Mouse (Mus musculus) heart, embryonic 13.5 days (tissue): Measurements from ENCODE around the gene Homer1. TPM values are rescaled to one million over a fixed set of nuclear protein-coding genes. Genes with fewer than 3 reads are reported as not detected.
A peak's percentile ranks its signal among the peaks of the same experiment; 100 is the strongest.

Experiments
- ATAC-seq: fragments of 200-750 bp; cut with Nextera tagmentation; 2 replicates; pipeline ENCODE4 v1.8.0; 2017; ENCODE audit warnings: moderate TSS enrichment; ENCODE audit not compliant: insufficient number of reproducible peaks, low FRiP score, low TSS enrichment; ENCODE audit errors: extremely low read depth
- H3K27ac ChIP-seq: fragments of 300-500 bp; sonication (generic); replicated peaks from 2 replicates; pipeline ENCODE4 v1.5.1; 2015; ENCODE audit warnings: moderate library complexity, mild to moderate bottlenecking, inconsistent platforms
- H3K27me3 ChIP-seq: fragments of 300-500 bp; sonication (generic); replicated peaks from 2 replicates; pipeline ENCODE4 v1.6.1; 2015; ENCODE audit warnings: mild to moderate bottlenecking, inconsistent platforms
- H3K36me3 ChIP-seq: fragments of 300-500 bp; sonication (generic); 2 replicates; pipeline ENCODE4 v1.6.1; 2015; ENCODE audit warnings: mild to moderate bottlenecking, inconsistent platforms
- H3K4me1 ChIP-seq: fragments of 300-500 bp; sonication (generic); 2 replicates; pipeline ENCODE4 v1.6.1; 2015; ENCODE audit warnings: inconsistent platforms
- H3K4me2 ChIP-seq: fragments of 300-500 bp; sonication (generic); 2 replicates; pipeline ENCODE4 v1.6.1; 2015; ENCODE audit warnings: inconsistent platforms, mild to moderate bottlenecking, moderate library complexity
- H3K4me3 ChIP-seq: fragments of 300-500 bp; sonication (generic); 2 replicates; pipeline ENCODE4 v1.5.1; 2015; ENCODE audit warnings: moderate library complexity, mild to moderate bottlenecking, inconsistent platforms
- H3K9ac ChIP-seq: fragments of 300-500 bp; sonication (generic); 2 replicates; pipeline ENCODE4 v1.6.1; 2015; ENCODE audit warnings: inconsistent platforms, mild to moderate bottlenecking, moderate library complexity
- H3K9me3 ChIP-seq: fragments of 300-500 bp; sonication (generic); 2 replicates; pipeline ENCODE4 v1.6.1; 2016; ENCODE audit warnings: inconsistent platforms
- WGBS: fragments of 180-500 bp; shearing (Covaris S2); methylation state at CpG from one replicate; pipeline ENCODE4 v1.1.7; 2015; ENCODE audit warnings: mixed read lengths; 5-methylcytosine and 5-hydroxymethylcytosine counted together
- polyA plus RNA-seq: library from polyadenylated mRNA; unstranded; fragments of >200 nt; fragmentation: Nextera tagmentation; extraction: Ambion mirVana; gene quantifications from 2 replicates; pipeline ENCODE4 v1.2.1, GENCODE M21; 2015

The Homer1 gene
- polyA plus RNA-seq, 1 experiment from 2014 or later: 11.1 TPM

DNA sequence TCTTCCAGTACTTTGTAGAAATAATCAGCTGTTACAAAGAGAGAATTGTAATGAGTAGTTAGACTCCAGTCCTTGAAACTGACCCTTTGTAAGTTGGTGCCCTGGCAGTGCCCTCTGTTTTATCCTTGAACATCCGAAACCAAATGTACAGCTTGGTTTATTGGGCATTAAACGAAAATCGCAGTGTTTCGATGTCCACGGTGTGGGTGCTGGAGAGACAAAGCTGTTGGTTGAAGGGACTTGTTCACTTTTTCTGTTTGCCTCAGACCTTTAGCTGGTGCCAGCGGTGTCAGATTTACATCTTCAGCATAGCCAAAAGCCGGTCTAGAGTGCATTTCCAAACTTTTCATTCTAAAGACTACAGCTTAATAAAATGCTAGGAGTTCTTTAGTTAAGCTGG is 6.2 kb downstream of the Homer1 start:
- H3K4me1 ChIP-seq: peaks cover 40% of the 10 kb centered on the region
- no peaks in the 10 kb centered on the region for H3K27me3 ChIP-seq
- no peaks in the 10 kb centered on the region for H3K9me3 ChIP-seq
- H3K36me3 ChIP-seq: no peaks in the 10 kb centered on the region
- ATAC-seq: no peak
- H3K4me2 ChIP-seq: peak overlapping the region; percentile 76
- peak overlapping the region; percentile 63 for H3K27ac ChIP-seq
- H3K4me3 ChIP-seq: peak overlapping the region; percentile 88
- WGBS: 9% methylated on average over 7 of the region's 7 CpGs
- peak overlapping the region; percentile 98 for H3K9ac ChIP-seq

- WGBS: 41% methylated on average over 3 of the region's 3 CpGs
- no peaks in the 10 kb centered on the region for H3K9me3 ChIP-seq
- no peaks in the 10 kb centered on the region for H3K36me3 ChIP-seq
- peak overlapping the region; percentile 88 for H3K4me3 ChIP-seq
- peaks cover 45% of the 10 kb centered on the region for H3K4me1 ChIP-seq
- peak overlapping the region; percentile 98 for H3K9ac ChIP-seq
- H3K27ac ChIP-seq: no peak overlapping the region
- H3K27me3 ChIP-seq: no peaks in the 10 kb centered on the region
- no peak for ATAC-seq
- H3K4me2 ChIP-seq: peak overlapping the region; percentile 76
Observed at GRCm38 (mm10) chr13:93306545-93306944, 7.1 kb downstream of the Homer1 start.

DNA sequence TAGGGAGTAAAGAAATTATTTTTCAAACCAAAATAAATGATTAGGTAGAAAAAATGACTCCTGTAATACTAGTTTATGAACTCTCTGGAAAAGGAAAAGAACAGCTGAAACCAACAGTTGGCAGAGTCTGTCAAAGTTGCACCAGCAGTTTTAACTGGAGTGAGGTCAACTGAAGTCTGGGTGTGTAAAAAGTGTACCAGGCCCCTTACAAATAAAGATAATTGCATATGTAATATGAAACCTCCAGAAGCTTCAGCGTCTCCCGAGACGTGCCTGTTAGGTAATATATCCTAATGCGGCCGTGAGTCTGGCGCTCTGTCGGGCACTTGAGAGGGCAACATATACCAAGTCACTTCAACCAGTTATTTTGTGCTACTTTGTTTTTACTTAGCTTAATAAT is 8.3 kb downstream of the Homer1 start:
- Histone ChIP-seq H3K4me3 (peak overlapping the region; percentile 88), H3K9ac (peak overlapping the region; percentile 69)
- no peak for ATAC-seq

GRCm38 (mm10) chr13:93309295-93309694 is 9.9 kb downstream of the Homer1 start:
- peak overlapping the region; percentile 42 for H3K4me2 ChIP-seq
- no peaks in the 10 kb centered on the region for H3K9me3 ChIP-seq
- no peak overlapping the region for H3K9ac ChIP-seq
- no peaks in the 10 kb centered on the region for H3K36me3 ChIP-seq
- ATAC-seq: no peak
- peaks cover 58% of the 10 kb centered on the region for H3K4me1 ChIP-seq
- H3K27ac ChIP-seq: peak overlapping the region; percentile 61
- no peak overlapping the region for H3K4me3 ChIP-seq
- H3K27me3 ChIP-seq: no peaks in the 10 kb centered on the region
- 9% methylated on average over 1 of the region's 1 CpGs for whole genome bisulfite sequencing

More for the DNA sequence above, 8.3 kb downstream of the Homer1 start:
- Histone ChIP-seq H3K27me3 (no peaks in the 10 kb centered on the region), H3K4me2 (peak overlapping the region; percentile 76), H3K27ac (peak overlapping the region; percentile 83), H3K9me3 (no peaks in the 10 kb centered on the region), H3K36me3 (no peaks in the 10 kb centered on the region), H3K4me1 (peaks cover 49% of the 10 kb centered on the region)
- WGBS: 21% methylated on average over 7 of the region's 7 CpGs

GRCm38 (mm10) chr13:93312518-93312917 is 13.1 kb downstream of the Homer1 start:
- Histone ChIP-seq H3K27ac (no peak overlapping the region), H3K4me1 (peaks cover 62% of the 10 kb centered on the region), H3K27me3 (no peaks in the 10 kb centered on the region), H3K9me3 (no peaks in the 10 kb centered on the region), H3K9ac (no peak overlapping the region), H3K36me3 (no peaks in the 10 kb centered on the region), H3K4me3 (no peak overlapping the region), H3K4me2 (no peak overlapping the region)
- no peak for ATAC-seq

DNA sequence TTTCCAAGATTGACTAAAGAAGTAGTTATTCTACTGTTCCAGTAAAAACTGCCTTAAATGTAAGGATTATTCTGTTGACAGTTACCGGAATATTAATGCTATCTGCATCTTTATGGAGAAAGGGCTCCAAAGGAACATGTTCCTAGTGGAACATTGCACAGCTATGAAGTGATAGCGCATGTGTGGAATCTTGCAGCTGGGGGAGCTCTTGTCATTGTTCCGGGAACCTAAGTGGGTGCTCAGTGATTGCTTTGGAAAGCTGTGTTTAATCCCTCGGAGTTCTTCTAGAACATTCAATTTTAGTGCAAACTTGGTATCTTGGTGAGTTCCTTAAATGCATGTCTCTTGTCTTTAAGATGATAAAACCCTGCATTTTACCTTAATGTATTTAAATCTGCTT is 14.9 kb downstream of the Homer1 start:
- ATAC-seq: no peak
- no peaks in the 10 kb centered on the region for H3K36me3 ChIP-seq
- H3K9me3 ChIP-seq: no peaks in the 10 kb centered on the region
- no peaks in the 10 kb centered on the region for H3K27me3 ChIP-seq
- H3K4me3 ChIP-seq: no peak overlapping the region
- peaks cover 51% of the 10 kb centered on the region for H3K4me1 ChIP-seq
- H3K4me2 ChIP-seq: no peak overlapping the region
- WGBS: 42% methylated on average over 4 of the region's 4 CpGs
- peak overlapping the region; percentile 42; the same call in 1 of the 2 replicates for H3K27ac ChIP-seq
- no peak overlapping the region for H3K9ac ChIP-seq

DNA sequence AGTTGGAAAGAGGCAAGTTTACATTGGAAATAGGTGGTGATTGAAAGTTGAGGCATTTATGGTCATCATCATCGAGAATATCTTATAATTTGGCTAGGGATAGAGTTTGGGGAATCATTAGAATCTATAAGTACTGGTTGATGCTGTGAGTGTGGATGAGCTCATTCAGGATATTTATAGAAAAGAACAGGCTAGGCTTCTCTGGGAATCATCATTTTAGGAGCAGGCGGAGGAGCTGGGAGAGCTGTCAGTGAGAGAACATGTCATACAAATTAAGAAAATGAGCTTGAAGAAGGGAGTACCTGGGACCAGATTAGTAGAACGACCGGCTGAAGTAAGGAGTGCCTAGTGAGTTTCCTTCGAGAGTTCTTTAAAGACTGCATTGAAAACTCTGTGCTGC is 20.7 kb downstream of the Homer1 start:
- H3K4me2 ChIP-seq: peak overlapping the region; percentile 8; the same call in 1 of the 2 replicates
- peak overlapping the region; percentile 34; the same call in 1 of the 2 replicates for H3K9ac ChIP-seq
- H3K27ac ChIP-seq: peak overlapping the region; percentile 60
- no peak overlapping the region for H3K4me3 ChIP-seq
- WGBS: 42% methylated on average over 5 of the region's 5 CpGs
- H3K9me3 ChIP-seq: no peaks in the 10 kb centered on the region
- ATAC-seq: no peak
- peaks cover 28% of the 10 kb centered on the region for H3K4me1 ChIP-seq
- no peaks in the 10 kb centered on the region for H3K27me3 ChIP-seq
- no peaks in the 10 kb centered on the region for H3K36me3 ChIP-seq

DNA sequence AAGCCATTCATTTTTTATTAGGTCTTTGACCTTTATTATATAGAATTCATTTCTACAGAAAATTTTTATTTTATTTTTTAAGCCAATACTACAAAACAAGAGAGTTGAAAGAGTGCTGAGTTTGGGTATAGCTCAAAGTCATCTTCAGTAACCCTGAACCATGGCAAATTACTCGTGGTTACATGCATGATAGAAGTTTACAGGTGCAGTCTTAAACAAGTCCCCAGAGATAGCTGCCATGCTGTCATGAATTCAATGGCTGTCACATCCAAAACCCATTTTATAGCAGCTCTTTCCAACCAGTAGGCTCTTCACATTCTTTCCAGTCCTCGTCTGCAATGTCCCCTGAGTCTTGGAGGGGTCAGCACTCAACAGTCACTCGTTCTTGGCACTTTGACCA is 26.9 kb downstream of the Homer1 start:
- Histone ChIP-seq H3K27ac (no peak overlapping the region), H3K9ac (no peak overlapping the region), H3K4me2 (no peak overlapping the region), H3K4me1 (peaks cover 17% of the 10 kb centered on the region), H3K9me3 (no peaks in the 10 kb centered on the region), H3K4me3 (no peak overlapping the region), H3K27me3 (no peaks in the 10 kb centered on the region), H3K36me3 (no peaks in the 10 kb centered on the region)
- 63% methylated on average over 3 of the region's 3 CpGs for WGBS
- ATAC-seq: no peak

DNA sequence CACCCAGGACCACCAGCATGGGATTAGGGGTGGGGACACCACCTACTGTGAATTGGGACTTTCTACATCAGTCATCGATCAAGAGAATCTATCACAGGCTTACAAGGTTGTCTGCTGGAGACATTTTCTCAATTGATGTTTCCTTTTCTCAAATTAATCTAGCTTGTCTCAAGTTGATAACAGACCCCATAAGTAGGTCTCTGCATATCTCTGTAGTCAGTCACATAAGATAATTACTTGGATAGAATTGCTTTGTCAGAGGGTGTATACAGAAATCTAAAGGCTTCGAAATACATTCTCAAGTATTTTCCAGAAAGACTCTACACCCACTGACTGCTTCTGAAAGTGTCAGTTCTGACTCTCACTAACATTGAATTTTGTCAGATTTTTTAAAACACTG is 32.3 kb downstream of the Homer1 start:
- Histone ChIP-seq H3K27ac (no peak overlapping the region), H3K4me1 (peaks cover 7% of the 10 kb centered on the region), H3K9me3 (no peaks in the 10 kb centered on the region), H3K4me2 (no peak overlapping the region), H3K9ac (no peak overlapping the region), H3K36me3 (no peaks in the 10 kb centered on the region), H3K27me3 (no peaks in the 10 kb centered on the region), H3K4me3 (no peak overlapping the region)
- 82% methylated on average over 2 of the region's 2 CpGs for WGBS
- ATAC-seq: no peak

DNA sequence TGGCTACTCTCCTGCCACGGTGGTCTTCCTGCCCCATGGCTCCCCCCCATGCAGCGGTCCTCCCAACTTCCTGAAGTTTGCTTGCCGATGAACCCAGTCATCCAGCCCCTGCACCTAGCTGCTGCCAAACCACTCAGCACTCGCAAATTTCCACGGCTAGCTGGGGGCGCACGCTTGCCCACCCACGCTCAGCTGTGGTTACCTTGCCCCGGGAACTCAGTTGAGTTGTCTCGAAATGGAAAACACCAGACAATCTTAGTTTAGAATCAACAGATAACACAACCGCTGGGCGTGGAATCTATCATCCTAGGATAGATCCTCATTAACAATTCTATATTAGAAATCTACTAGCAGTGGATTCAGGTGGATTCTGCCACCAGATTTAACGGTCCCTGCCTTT is 33.1 kb downstream of the Homer1 start:
- 91% methylated on average over 13 of the region's 13 CpGs for WGBS
- no peak for ATAC-seq
- Histone ChIP-seq H3K27me3 (no peaks in the 10 kb centered on the region), H3K4me1 (peaks cover 3% of the 10 kb centered on the region; the same call in 1 of the 2 replicates), H3K4me3 (no peak overlapping the region), H3K4me2 (no peak overlapping the region), H3K9ac (no peak overlapping the region), H3K27ac (no peak overlapping the region), H3K9me3 (no peaks in the 10 kb centered on the region), H3K36me3 (no peaks in the 10 kb centered on the region)

- H3K27ac ChIP-seq: no peak overlapping the region
- no peaks in the 10 kb centered on the region for H3K27me3 ChIP-seq
- H3K4me1 ChIP-seq: peaks cover 24% of the 10 kb centered on the region
- H3K4me3 ChIP-seq: no peak overlapping the region
- no peaks in the 10 kb centered on the region for H3K36me3 ChIP-seq
- WGBS: 63% methylated on average over 2 of the region's 3 CpGs
- no peaks in the 10 kb centered on the region for H3K9me3 ChIP-seq
- ATAC-seq: no peak
- H3K4me2 ChIP-seq: no peak overlapping the region
- no peak overlapping the region for H3K9ac ChIP-seq
Observed at GRCm38 (mm10) chr13:93335337-93335736, 35.9 kb downstream of the Homer1 start.

- peaks cover 31% of the 10 kb centered on the region for H3K4me1 ChIP-seq
- no peak overlapping the region for H3K9ac ChIP-seq
- peak overlapping the region; percentile 77 for H3K27ac ChIP-seq
- WGBS: 12% methylated on average over 5 of the region's 5 CpGs
- H3K9me3 ChIP-seq: no peaks in the 10 kb centered on the region
- peaks cover 8% of the 10 kb centered on the region; the same call in 1 of the 2 replicates for H3K36me3 ChIP-seq
- H3K4me2 ChIP-seq: peak overlapping the region; percentile 27
- H3K4me3 ChIP-seq: no peak overlapping the region
- ATAC-seq: no peak
- H3K27me3 ChIP-seq: no peaks in the 10 kb centered on the region
Observed at GRCm38 (mm10) chr13:93338394-93338793, 39.0 kb downstream of the Homer1 start.
